Mouse (Mus musculus): Measurements from ENCODE around the gene Zkscan2. TPM values are rescaled to one million over a fixed set of nuclear protein-coding genes. Genes with fewer than 3 reads are reported as not detected.

The Zkscan2 gene
- 0.32 TPM for polyA plus RNA-seq (2014; fragmentation: Illumina TruSeq; extraction: RNeasy Lipid Tissue Mini Kit (QIAGEN cat#74804); ENCODE audit: low read depth, low replicate concordance)

GRCm38 (mm10) chr7:123500239-123501219, at the start of gene Zkscan2:
Gene Zkscan2, minus strand, starts transcription at chr7:123500449.

GRCm38 (mm10) chr7:123462070-123462501, 38.2 kb downstream of the Zkscan2 start, which contains the start of gene Aqp8:
Gene Aqp8, plus strand, starts transcription at chr7:123462291.

Other genes with a start within 250 kb of the Zkscan2 start
- gene Lcmt1, start 130.7 kb downstream of the Zkscan2 start, polyA plus RNA-seq (2014; fragmentation: Illumina TruSeq; extraction: RNeasy Lipid Tissue Mini Kit (QIAGEN cat#74804); ENCODE audit: low read depth, low replicate concordance) = 55.8 TPM
- gene Arhgap17, start 130.5 kb downstream of the Zkscan2 start, polyA plus RNA-seq (2014; fragmentation: Illumina TruSeq; extraction: RNeasy Lipid Tissue Mini Kit (QIAGEN cat#74804); ENCODE audit: low read depth, low replicate concordance) = 15.6 TPM
- gene Aqp8, start 38.2 kb downstream of the Zkscan2 start, polyA plus RNA-seq (2014; fragmentation: Illumina TruSeq; extraction: RNeasy Lipid Tissue Mini Kit (QIAGEN cat#74804); ENCODE audit: low read depth, low replicate concordance) = 0.69 TPM

Measured in kidney, adult 10 weeks (tissue).